Mouse (Mus musculus) liver, postnatal 0 days (tissue): ENCODE results near the gene Tub. TPM values are rescaled to one million over a fixed set of nuclear protein-coding genes. Genes with fewer than 3 reads are reported as not detected.
A peak's percentile ranks its signal among the peaks of the same experiment; 100 is the strongest.

ENCODE experiments used
- ATAC-seq: fragments of 200-750 bp; cut with Nextera tagmentation; 2 replicates; pipeline ENCODE4 v1.8.0; 2017; ENCODE audit warnings: mild to moderate bottlenecking, moderate library complexity
- DNase-seq: peaks from one replicate; pipeline ENCODE4 v3.0.0-alpha.2; 2016
- H3K27ac ChIP-seq: fragments of 300-500 bp; sonication (generic); 2 replicates; pipeline ENCODE4 v1.5.1; 2014; ENCODE audit warnings: antibody characterized with exemption, moderate library complexity, mild to moderate bottlenecking, low read depth
- H3K27me3 ChIP-seq: fragments of 300-500 bp; sonication (generic); 2 replicates; pipeline ENCODE4 v1.6.1; 2014; ENCODE audit warnings: low read length, control low read depth, mixed read lengths; ENCODE audit not compliant: insufficient read depth
- H3K36me3 ChIP-seq: fragments of 300-500 bp; sonication (generic); replicated peaks from 2 replicates; pipeline ENCODE4 v1.6.1; 2014; ENCODE audit warnings: mild to moderate bottlenecking, control low read depth, low read length, moderate library complexity, mixed read lengths; ENCODE audit not compliant: insufficient read depth
- H3K4me1 ChIP-seq: fragments of 300-500 bp; sonication (generic); 2 replicates; pipeline ENCODE4 v1.6.1; 2014; ENCODE audit warnings: antibody characterized with exemption, mild to moderate bottlenecking, control low read depth; ENCODE audit not compliant: insufficient read depth
- H3K4me2 ChIP-seq: fragments of 300-500 bp; sonication (generic); 2 replicates; pipeline ENCODE4 v1.6.1; 2014; ENCODE audit warnings: low read depth, mild to moderate bottlenecking, low read length, moderate library complexity, mixed read lengths
- H3K4me3 ChIP-seq: fragments of 300-500 bp; sonication (generic); 2 replicates; pipeline ENCODE4 v1.5.1; 2014; ENCODE audit warnings: low read depth, low read length
- H3K9ac ChIP-seq: fragments of 300-500 bp; sonication (generic); replicated peaks from 2 replicates; pipeline ENCODE4 v1.6.1; 2014; ENCODE audit warnings: mild to moderate bottlenecking, moderate library complexity
- H3K9me3 ChIP-seq: fragments of 300-500 bp; sonication (generic); 2 replicates; pipeline ENCODE4 v1.6.1; 2016; ENCODE audit warnings: mild to moderate bottlenecking, control low read depth, low read length, mixed read lengths
- CTCF ChIP-seq: sonication (generic); IDR thresholded peaks from 2 replicates; pipeline ENCODE4 v1.5.1; 2016; ENCODE audit warnings: antibody characterized with exemption, low read depth
- EP300 ChIP-seq: IDR thresholded peaks from 2 replicates; pipeline ENCODE4 v1.6.1; 2016; ENCODE audit warnings: antibody characterized with exemption, low read depth, mild to moderate bottlenecking
- WGBS: fragments of 180-500 bp; shearing (Covaris S2); extraction: QIAGEN DNeasy Blood & Tissue Kit; methylation state at CpG from one replicate; pipeline ENCODE4 v1.1.7; 2014; ENCODE audit not compliant: insufficient replicate concordance; 5-methylcytosine and 5-hydroxymethylcytosine counted together
- polyA plus RNA-seq: library from polyadenylated mRNA; unstranded; fragments of >200 nt; fragmentation: Nextera tagmentation; extraction: Ambion mirVana; gene quantifications from 2 replicates; pipeline ENCODE4 v1.2.1, GENCODE M21; 2015

Tub gene
- not detected in 2 replicates for polyA plus RNA-seq

- 2% methylated on average over 38 of the region's 44 CpGs for WGBS
- Histone ChIP-seq H3K4me1 (peaks cover 2% of the 10 kb centered on the region; the same call in 1 of the 2 replicates), H3K27ac (no peak within 1 kb of the TSS), H3K27me3 (peaks cover 38% of the 10 kb centered on the region), H3K36me3 (no peaks in the 10 kb centered on the region), H3K4me3 (peak within 1 kb of the TSS; percentile 26; the same call in 1 of the 2 replicates), H3K9ac (no peak within 1 kb of the TSS), H3K4me2 (peak within 1 kb of the TSS; percentile 61), H3K9me3 (no peaks in the 10 kb centered on the region)
- TF ChIP-seq CTCF = no peak
- TF ChIP-seq EP300 = no peak
- peak; percentile 32 for DNase-seq
- ATAC-seq = no peak
Observed at GRCm38 (mm10) chr7:108950312-108950761, at the start of gene Tub. Gene Tub, plus strand, starts transcription at chr7:108950338.

- DNase-seq = no peak
Observed at GRCm38 (mm10) chr7:108903969-108904368, 46.2 kb upstream of the Tub start.

GRCm38 (mm10) chr7:108927043-108927442 lies 23.1 kb upstream of the Tub start:
- WGBS = 49% methylated on average over 4 of the region's 4 CpGs
- Histone ChIP-seq H3K27ac (no peak overlapping the region), H3K27me3 (no peaks in the 10 kb centered on the region), H3K4me2 (no peak overlapping the region), H3K4me3 (no peak overlapping the region), H3K9me3 (no peaks in the 10 kb centered on the region), H3K4me1 (no peaks in the 10 kb centered on the region), H3K36me3 (no peaks in the 10 kb centered on the region), H3K9ac (no peak overlapping the region)
- TF ChIP-seq CTCF (no peak), EP300 (no peak)
- DNase-seq (no peak), ATAC-seq (no peak)

More at GRCm38 (mm10) chr7:108903969-108904368, 46.2 kb upstream of the Tub start:
- Histone ChIP-seq H3K27ac (no peak overlapping the region), H3K9me3 (no peaks in the 10 kb centered on the region), H3K9ac (no peak overlapping the region), H3K27me3 (no peaks in the 10 kb centered on the region), H3K4me2 (no peak overlapping the region), H3K4me1 (no peaks in the 10 kb centered on the region), H3K36me3 (no peaks in the 10 kb centered on the region), H3K4me3 (no peak overlapping the region)
- TF ChIP-seq EP300 (no peak), CTCF (no peak)
- WGBS = 50% methylated on average over 2 of the region's 2 CpGs
- ATAC-seq = peak; percentile 62; the same call in 1 of the 2 replicates

- TF ChIP-seq EP300 = no peak
- no peak for TF ChIP-seq CTCF
Observed at GRCm38 (mm10) chr7:108928280-108929188, 21.6 kb upstream of the Tub start.

GRCm38 (mm10) chr7:108929726-108930393 lies 20.3 kb upstream of the Tub start, which contains the start of gene Nlrp10:
Gene Nlrp10, minus strand, starts transcription at chr7:108930178.
- DNase-seq (no peak), ATAC-seq (no peak)
- H3K27me3 ChIP-seq = no peaks in the 10 kb centered on the region
- no peak within 1 kb of the TSS for H3K9ac ChIP-seq
- WGBS = 36% methylated on average over 6 of the region's 6 CpGs
- no peaks in the 10 kb centered on the region for H3K36me3 ChIP-seq
- H3K4me2 ChIP-seq = no peak within 1 kb of the TSS
- H3K9me3 ChIP-seq = no peaks in the 10 kb centered on the region
- H3K4me3 ChIP-seq = no peak within 1 kb of the TSS
- TF ChIP-seq CTCF (no peak), EP300 (no peak)
- peaks cover under 1% of the 10 kb centered on the region; the same call in 1 of the 2 replicates for H3K4me1 ChIP-seq
- no peak within 1 kb of the TSS for H3K27ac ChIP-seq

More at GRCm38 (mm10) chr7:108928280-108929188, 21.6 kb upstream of the Tub start:
- Histone ChIP-seq H3K36me3 (no peaks in the 10 kb centered on the region), H3K9me3 (no peaks in the 10 kb centered on the region), H3K4me1 (no peaks in the 10 kb centered on the region), H3K27ac (no peak overlapping the region), H3K4me2 (no peak overlapping the region), H3K27me3 (no peaks in the 10 kb centered on the region), H3K4me3 (no peak overlapping the region), H3K9ac (no peak overlapping the region)
- WGBS = 77% methylated on average over 11 of the region's 11 CpGs
- DNase-seq (no peak), ATAC-seq (no peak)
